Mouse (Mus musculus) thymus, adult 2 months (tissue): Measurements from ENCODE around the gene Fanci. TPM values are rescaled to one million over a fixed set of nuclear protein-coding genes. Genes with fewer than 3 reads are reported as not detected.

Source experiments
- DNase-seq: peaks from one replicate; pipeline ENCODE4 v3.0.0; 2021
- H3K27ac ChIP-seq: fragments of 200-500 bp; 2 replicates; pipeline ENCODE4 v1.5.1; 2012; ENCODE audit warnings: low read length, control low read depth; ENCODE audit not compliant: control insufficient read depth, insufficient read depth
- H3K27me3 ChIP-seq: fragments of 200-500 bp; 2 replicates; pipeline ENCODE4 v1.6.1; 2012; ENCODE audit warnings: mild to moderate bottlenecking, low read length, moderate library complexity, mixed read lengths; ENCODE audit not compliant: control insufficient read depth, insufficient read depth
- H3K36me3 ChIP-seq: fragments of 200-500 bp; 2 replicates; pipeline ENCODE4 v1.6.1; 2012; ENCODE audit warnings: mild to moderate bottlenecking, low read length, moderate library complexity; ENCODE audit not compliant: control insufficient read depth, insufficient read depth
- H3K4me1 ChIP-seq: fragments of 200-500 bp; replicated peaks from 2 replicates; pipeline ENCODE4 v1.6.1; 2012; ENCODE audit warnings: low read length; ENCODE audit not compliant: control insufficient read depth, insufficient read depth
- H3K4me3 ChIP-seq: fragments of 200-500 bp; 2 replicates; pipeline ENCODE4 v1.5.1; 2012; ENCODE audit warnings: mild to moderate bottlenecking, low read length, control low read depth, moderate library complexity; ENCODE audit not compliant: control insufficient read depth, insufficient read depth
- CTCF ChIP-seq: fragments of 200-500 bp; IDR thresholded peaks from 2 replicates; pipeline ENCODE4 v1.5.1; 2012; ENCODE audit warnings: mild to moderate bottlenecking, control low read depth, low read length, moderate library complexity, borderline replicate concordance; ENCODE audit not compliant: control insufficient read depth, poor library complexity, insufficient read depth; ENCODE audit errors: extremely low read depth
- POLR2A ChIP-seq: fragments of 200-500 bp; IDR thresholded peaks from 2 replicates; pipeline ENCODE4 v1.6.1; 2012; ENCODE audit warnings: mild to moderate bottlenecking, low read length, control low read depth, moderate library complexity; ENCODE audit not compliant: control insufficient read depth, poor library complexity, insufficient read depth; ENCODE audit errors: extremely low read depth
- WGBS: fragments of 180-500 bp; shearing (Covaris S2); methylation state at CpG from one replicate; pipeline ENCODE4 v1.1.7; 2018; 5-methylcytosine and 5-hydroxymethylcytosine counted together
- polyA plus RNA-seq: library from polyadenylated mRNA; depleted of rRNA; stranded (reverse); fragments of >200 nt; gene quantifications from 2 replicates; pipeline ENCODE4 v1.2.3, GENCODE M21; 2012

The Fanci gene
- polyA plus RNA-seq, 1 experiment: 7.8 TPM

- peaks cover 31% of the 10 kb centered on the region for H3K4me1 ChIP-seq
- H3K27ac ChIP-seq: peak overlapping the region; percentile 72
- WGBS: 26% methylated on average over 15 of the region's 15 CpGs
- H3K4me3 ChIP-seq: no peak overlapping the region
- TF ChIP-seq POLR2A: no peak
- TF ChIP-seq CTCF: no peak
- DNase-seq: peak; percentile 74
- H3K36me3 ChIP-seq: peaks cover 21% of the 10 kb centered on the region
- H3K27me3 ChIP-seq: no peaks in the 10 kb centered on the region
Observed at GRCm38 (mm10) chr7:79358350-79359182, 33.2 kb upstream of the Fanci start.

DNA sequence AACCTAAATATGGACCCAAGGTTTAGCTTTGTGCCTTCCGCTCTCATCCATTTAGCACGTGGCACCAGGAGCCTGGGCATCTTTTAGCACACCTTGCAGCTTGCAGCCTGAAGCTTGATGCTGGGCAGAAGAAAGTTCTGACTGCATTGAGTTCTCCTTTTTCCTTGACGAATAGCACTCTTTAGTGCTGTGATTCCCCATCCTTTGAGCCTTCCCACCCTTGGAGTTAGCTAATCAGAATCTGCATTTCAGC lies 32.6 kb upstream of the Fanci start:
- Histone ChIP-seq H3K36me3 (peaks cover 17% of the 10 kb centered on the region), H3K4me1 (peaks cover 35% of the 10 kb centered on the region), H3K4me3 (no peak overlapping the region), H3K27me3 (no peaks in the 10 kb centered on the region), H3K27ac (peak overlapping the region; percentile 62; the same call in 1 of the 2 replicates)
- whole genome bisulfite sequencing: 82% methylated on average over 3 of the region's 3 CpGs
- TF ChIP-seq CTCF: no peak
- TF ChIP-seq POLR2A: no peak
- DNase-seq: no peak

- Histone ChIP-seq H3K27me3 (no peaks in the 10 kb centered on the region), H3K36me3 (peaks cover 11% of the 10 kb centered on the region; the same call in 1 of the 2 replicates), H3K4me3 (no peak overlapping the region), H3K27ac (no peak overlapping the region), H3K4me1 (peaks cover 42% of the 10 kb centered on the region)
- DNase-seq: no peak
- TF ChIP-seq CTCF (no peak), POLR2A (no peak)
- WGBS: 96% methylated on average over 11 of the region's 11 CpGs
Observed at GRCm38 (mm10) chr7:79360056-79360455, 31.7 kb upstream of the Fanci start.

- H3K27ac ChIP-seq: peak overlapping the region; percentile 16; the same call in 1 of the 2 replicates
- 87% methylated on average over 8 of the region's 8 CpGs for WGBS
- H3K4me1 ChIP-seq: peaks cover 49% of the 10 kb centered on the region
- DNase-seq: peak; percentile 33
- H3K36me3 ChIP-seq: peaks cover 3% of the 10 kb centered on the region; the same call in 1 of the 2 replicates
- no peak for TF ChIP-seq CTCF
- no peak for TF ChIP-seq POLR2A
- H3K4me3 ChIP-seq: no peak overlapping the region
- H3K27me3 ChIP-seq: no peaks in the 10 kb centered on the region
Observed at GRCm38 (mm10) chr7:79362208-79362607, 29.5 kb upstream of the Fanci start.

- H3K4me1 ChIP-seq: peaks cover 47% of the 10 kb centered on the region
- H3K27me3 ChIP-seq: no peaks in the 10 kb centered on the region
- DNase-seq: no peak
- no peak overlapping the region for H3K4me3 ChIP-seq
- peak overlapping the region; percentile 98 for H3K27ac ChIP-seq
- 70% methylated on average over 7 of the region's 7 CpGs for WGBS
- no peak for TF ChIP-seq POLR2A
- H3K36me3 ChIP-seq: peaks cover 3% of the 10 kb centered on the region; the same call in 1 of the 2 replicates
Observed at GRCm38 (mm10) chr7:79362830-79363229, 28.9 kb upstream of the Fanci start.

- WGBS: 4% methylated on average over 8 of the region's 8 CpGs
- TF ChIP-seq CTCF (no peak), POLR2A (peak; percentile 56; the same call in 1 of the 2 replicates)
Observed at GRCm38 (mm10) chr7:79363370-79364043, 28.2 kb upstream of the Fanci start.

More at GRCm38 (mm10) chr7:79363370-79364043, 28.2 kb upstream of the Fanci start:
- Histone ChIP-seq H3K36me3 (peaks cover 3% of the 10 kb centered on the region; the same call in 1 of the 2 replicates), H3K27ac (peak overlapping the region; percentile 98), H3K4me3 (no peak overlapping the region), H3K4me1 (peaks cover 40% of the 10 kb centered on the region), H3K27me3 (no peaks in the 10 kb centered on the region)
- peak; percentile 77 for DNase-seq
